Mouse (Mus musculus) adrenal gland, adult 18-20 months (tissue): ENCODE data around the gene Fh1. TPM values are rescaled to one million over a fixed set of nuclear protein-coding genes. Genes with fewer than 3 reads are reported as not detected.
A peak's percentile ranks its signal among the peaks of the same experiment; 100 is the strongest.

Experiments used
- DNase-seq, 2 experiments: peaks; one replicate each; pipeline ENCODE4 v3.0.0; 2021 to 2022; ENCODE audit warnings: low spot score in 2 of 2
- total RNA-seq, 2 experiments: library from RNA; stranded (reverse); gene quantifications; 1 replicate in 1 of 2; 2 replicates in 1 of 2; pipeline ENCODE4 v1.2.3; 2021

Gene Fh1
- total RNA-seq, 2 experiments from 2014 or later: 199 to 338 TPM

- DNase-seq: no peak
Measured at GRCm38 (mm10) chr1:175625990-175626692, 706 bp upstream of the Fh1 start.

GRCm38 (mm10) chr1:175623656-175624055, 1.8 kb downstream of the Fh1 start:
- DNase-seq: no peak

GRCm38 (mm10) chr1:175619814-175620431, 5.5 kb downstream of the Fh1 start, which contains the start of gene Kmo:
Kmo (plus strand) TSS chr1:175620381.
- no peak for DNase-seq

- no peak for DNase-seq
Measured at GRCm38 (mm10) chr1:175614992-175615391, 10.4 kb downstream of the Fh1 start.

GRCm38 (mm10) chr1:175608708-175609107, 16.7 kb downstream of the Fh1 start:
- DNase-seq: no peak

GRCm38 (mm10) chr1:175607838-175608585, 17.4 kb downstream of the Fh1 start:
- no peak for DNase-seq

GRCm38 (mm10) chr1:175607308-175607707, 18.1 kb downstream of the Fh1 start:
- no peak for DNase-seq

GRCm38 (mm10) chr1:175603390-175603789, 22.0 kb downstream of the Fh1 start:
- no peak for DNase-seq

- DNase-seq: peak in 1 of 2 experiments; percentile 12
Measured at GRCm38 (mm10) chr1:175602231-175602630, 23.2 kb downstream of the Fh1 start.

- no peak for DNase-seq
Measured at GRCm38 (mm10) chr1:175592832-175593231, 32.6 kb downstream of the Fh1 start.

GRCm38 (mm10) chr1:175586656-175587055, 38.8 kb downstream of the Fh1 start:
- no peak for DNase-seq

- DNase-seq: no peak
Measured at GRCm38 (mm10) chr1:175585267-175585666, 40.2 kb downstream of the Fh1 start.

GRCm38 (mm10) chr1:175582799-175583198, 42.6 kb downstream of the Fh1 start:
- no peak for DNase-seq

- no peak for DNase-seq
Measured at GRCm38 (mm10) chr1:175580346-175580745, 45.1 kb downstream of the Fh1 start.

GRCm38 (mm10) chr1:175579598-175580235, 45.7 kb downstream of the Fh1 start:
- no peak for DNase-seq

GRCm38 (mm10) chr1:175578425-175579096, 46.9 kb downstream of the Fh1 start:
- no peak for DNase-seq

GRCm38 (mm10) chr1:175574129-175574528, 51.3 kb downstream of the Fh1 start:
- no peak for DNase-seq

- DNase-seq: no peak
Measured at GRCm38 (mm10) chr1:175565579-175566103, 59.8 kb downstream of the Fh1 start.

- no peak for DNase-seq
Measured at GRCm38 (mm10) chr1:175564321-175564720, 61.1 kb downstream of the Fh1 start.

- DNase-seq: no peak
Measured at GRCm38 (mm10) chr1:175562379-175562778, 63.1 kb downstream of the Fh1 start.

GRCm38 (mm10) chr1:175561806-175562205, 63.6 kb downstream of the Fh1 start:
- DNase-seq: no peak
